Mouse (Mus musculus) gastrocnemius, adult 2 months (tissue): ENCODE measurements around the gene Ttc39b. TPM values are rescaled to one million over a fixed set of nuclear protein-coding genes. Genes with fewer than 3 reads are reported as not detected.

ENCODE experiments used
- DNase-seq: peaks from one replicate; pipeline ENCODE4 v3.0.0; 2022
- H3K27ac ChIP-seq: fragments of 200-600 bp; 2 replicates; pipeline ENCODE4 v1.8.1; 2022; ENCODE audit warnings: mild to moderate bottlenecking
- H3K4me3 ChIP-seq: fragments of 200-600 bp; 2 replicates; pipeline ENCODE4 v1.8.1; 2022; ENCODE audit warnings: mild to moderate bottlenecking, moderate library complexity
- CTCF ChIP-seq: fragments of 200-600 bp; IDR thresholded peaks from 2 replicates; pipeline ENCODE4 v1.8.1; 2022; ENCODE audit warnings: antibody characterized with exemption, mild to moderate bottlenecking, moderate library complexity
- intact Hi-C: fragments of 180-260 bp; cut with DNase I; formaldehyde crosslinking; loops from one replicate; pipeline ENCODE4 v1.15.1; 2025
- long read RNA-seq, 2 experiments: library from polyadenylated mRNA; stranded (forward); transcript quantifications; one replicate each; pipeline ENCODE4 v2.0.0; 2021
- total RNA-seq, 2 experiments: library from RNA; stranded (reverse); gene quantifications; 2 replicates each; pipeline ENCODE4 v1.2.3; 2021

Gene Ttc39b
- 1 to 10 TPM; 4.0 to 6.9 TPM for total RNA-seq
- long read RNA-seq, experiment 1, full-length matches to known transcripts = 3 of 5 reads
- long read RNA-seq, experiment 1, partial matches to known transcripts = 1 of 5 reads
- long read RNA-seq, experiment 1, other reads (novel, unspliced or antisense) = 1 of 5 reads
- long read RNA-seq, experiment 2, full-length matches to known transcripts = 3 of 5 reads
- long read RNA-seq, experiment 2, partial matches to known transcripts = 0 of 5 reads
- long read RNA-seq, experiment 2, other reads (novel, unspliced or antisense) = 2 of 5 reads

GRCm38 (mm10) chr4:83323910-83324684 is at the start of gene Ttc39b:
TSS of gene Ttc39b (minus strand) at chr4:83324255.
- intact Hi-C loops = loop anchor here (2.0 to 5.0 kb wide), 3 partner anchors 21 to 62 kb away; no protein-coding TSS in a partner anchor
- Histone ChIP-seq H3K4me3 (peak within 1 kb of the TSS; percentile 80), H3K27ac (peak within 1 kb of the TSS; percentile 95)
- TF ChIP-seq CTCF = no peak
- peak; percentile 99 for DNase-seq

GRCm38 (mm10) chr4:83373381-83373780 is 49.3 kb upstream of the Ttc39b start:
- no peak overlapping the region for H3K4me3 ChIP-seq
- H3K27ac ChIP-seq = no peak overlapping the region
- intact Hi-C loops = no loop called here
- DNase-seq = no peak
- no peak for TF ChIP-seq CTCF

GRCm38 (mm10) chr4:83357738-83358137 is 33.7 kb upstream of the Ttc39b start:
- TF ChIP-seq CTCF = no peak
- DNase-seq = no peak
- H3K27ac ChIP-seq = no peak overlapping the region
- no peak overlapping the region for H3K4me3 ChIP-seq
- intact Hi-C loops = no loop called here

GRCm38 (mm10) chr4:83354786-83355185 is 30.7 kb upstream of the Ttc39b start:
- Histone ChIP-seq H3K4me3 (no peak overlapping the region), H3K27ac (no peak overlapping the region)
- intact Hi-C loops = loop anchor here (5.0 kb wide), 1 partner anchor 52 kb away; no protein-coding TSS in a partner anchor
- DNase-seq = no peak
- TF ChIP-seq CTCF = no peak

GRCm38 (mm10) chr4:83353949-83354348 is 29.9 kb upstream of the Ttc39b start:
- intact Hi-C loops = loop anchor here (5.0 kb wide), 1 partner anchor 52 kb away; no protein-coding TSS in a partner anchor
- no peak for DNase-seq
- H3K27ac ChIP-seq = no peak overlapping the region
- H3K4me3 ChIP-seq = no peak overlapping the region
- no peak for TF ChIP-seq CTCF

GRCm38 (mm10) chr4:83353276-83353675 is 29.2 kb upstream of the Ttc39b start:
- no peak for DNase-seq
- Histone ChIP-seq H3K4me3 (no peak overlapping the region), H3K27ac (no peak overlapping the region)
- intact Hi-C loops = loop anchor here (5.0 kb wide), 1 partner anchor 51 kb away; no protein-coding TSS in a partner anchor
- no peak for TF ChIP-seq CTCF

GRCm38 (mm10) chr4:83350719-83351118 is 26.7 kb upstream of the Ttc39b start:
- intact Hi-C loops = loop anchor here (2.0 to 5.0 kb wide), 2 partner anchors 26 to 48 kb away; partner anchors contain the start of gene Ttc39b
- Histone ChIP-seq H3K27ac (peak overlapping the region; percentile 71; the same call in 1 of the 2 replicates), H3K4me3 (no peak overlapping the region)
- peak; percentile 92 for DNase-seq
- TF ChIP-seq CTCF = no peak

GRCm38 (mm10) chr4:83348970-83349369 is 24.9 kb upstream of the Ttc39b start:
- TF ChIP-seq CTCF = no peak
- no peak overlapping the region for H3K4me3 ChIP-seq
- H3K27ac ChIP-seq = no peak overlapping the region
- DNase-seq = no peak
- intact Hi-C loops = no loop called here

GRCm38 (mm10) chr4:83343895-83344294 is 19.8 kb upstream of the Ttc39b start:
- peak; percentile 50 for TF ChIP-seq CTCF
- Histone ChIP-seq H3K27ac (no peak overlapping the region), H3K4me3 (no peak overlapping the region)
- intact Hi-C loops = no loop called here
- DNase-seq = peak; percentile 22

- no peak for DNase-seq
- TF ChIP-seq CTCF = no peak
- intact Hi-C loops = no loop called here
- H3K27ac ChIP-seq = no peak overlapping the region
- H3K4me3 ChIP-seq = no peak overlapping the region
Observed at GRCm38 (mm10) chr4:83343146-83343823, 19.2 kb upstream of the Ttc39b start.

- H3K27ac ChIP-seq = no peak overlapping the region; the same call in 1 of the 2 replicates
- H3K4me3 ChIP-seq = no peak overlapping the region
- no peak for TF ChIP-seq CTCF
- no peak for DNase-seq
- intact Hi-C loops = no loop called here
Observed at GRCm38 (mm10) chr4:83342268-83342970, 18.4 kb upstream of the Ttc39b start.

- no peak overlapping the region for H3K27ac ChIP-seq
- no peak for DNase-seq
- intact Hi-C loops = no loop called here
- no peak overlapping the region for H3K4me3 ChIP-seq
- TF ChIP-seq CTCF = no peak
Observed at GRCm38 (mm10) chr4:83339393-83339792, 15.3 kb upstream of the Ttc39b start.
